Mouse (Mus musculus) G1E-ER4 (cell line): ENCODE measurements around the gene Heatr1. TPM values are rescaled to one million over a fixed set of nuclear protein-coding genes. Genes with fewer than 3 reads are reported as not detected.

ENCODE experiments used
- GATA1 ChIP-seq: IDR thresholded peaks from one replicate; pipeline ENCODE4 v1.8.0; 2012; ENCODE audit warnings: low read length, inconsistent platforms
- polyA plus RNA-seq: library from polyadenylated mRNA; stranded (reverse); fragments of >175 nt; gene quantifications from 2 replicates; pipeline ENCODE4 v1.2.3, GENCODE M21; 2012

The Heatr1 gene
- 18.5 and 76.2 TPM in 2 replicates for polyA plus RNA-seq

DNA sequence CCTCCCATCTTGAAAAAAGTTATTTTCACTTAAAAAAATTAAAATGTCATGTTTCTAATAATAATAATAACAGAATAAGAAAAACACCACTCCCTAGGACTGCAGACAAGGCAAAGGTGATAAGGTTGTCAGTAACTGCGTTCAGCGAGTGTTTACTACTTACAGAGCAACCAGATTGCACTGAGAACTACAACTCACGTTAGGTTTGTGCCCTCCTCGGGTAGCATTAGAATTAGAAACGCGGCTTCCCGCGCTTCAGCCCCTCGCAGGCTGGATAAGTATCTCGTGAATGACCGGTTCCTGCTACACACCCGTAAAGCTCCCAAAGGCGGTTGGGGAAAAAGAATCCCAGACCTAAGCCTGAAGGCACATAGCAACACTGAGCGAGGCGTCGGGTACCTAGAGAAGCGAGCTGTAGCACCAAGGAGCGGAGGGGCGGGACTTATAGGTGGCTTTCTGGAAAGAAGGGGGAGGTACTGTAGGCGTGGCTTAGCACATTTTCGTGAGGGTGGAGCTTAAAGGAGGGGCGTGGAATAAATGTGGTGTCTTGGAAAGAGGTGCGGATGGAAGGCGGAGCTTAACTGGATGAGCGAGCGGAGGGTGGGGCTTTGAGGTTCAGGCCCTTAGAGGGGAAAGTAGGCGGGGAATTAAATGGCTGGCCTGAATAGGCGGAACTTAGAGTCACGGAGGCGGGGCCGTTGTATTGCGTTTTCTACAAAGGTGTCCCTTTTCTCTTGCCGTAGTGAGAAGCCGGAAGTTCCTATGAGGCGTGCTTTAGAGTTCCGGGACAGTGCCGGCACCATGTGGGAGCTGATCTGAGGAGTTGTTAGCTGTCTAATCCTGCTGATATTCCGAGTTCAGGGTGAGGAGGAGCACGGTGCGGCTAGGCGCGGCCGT is at the start of gene Heatr1:
TSS of gene Heatr1 (plus strand) at position 419 of the 897 bp plus-strand sequence.
- TF ChIP-seq GATA1, result no peak

DNA sequence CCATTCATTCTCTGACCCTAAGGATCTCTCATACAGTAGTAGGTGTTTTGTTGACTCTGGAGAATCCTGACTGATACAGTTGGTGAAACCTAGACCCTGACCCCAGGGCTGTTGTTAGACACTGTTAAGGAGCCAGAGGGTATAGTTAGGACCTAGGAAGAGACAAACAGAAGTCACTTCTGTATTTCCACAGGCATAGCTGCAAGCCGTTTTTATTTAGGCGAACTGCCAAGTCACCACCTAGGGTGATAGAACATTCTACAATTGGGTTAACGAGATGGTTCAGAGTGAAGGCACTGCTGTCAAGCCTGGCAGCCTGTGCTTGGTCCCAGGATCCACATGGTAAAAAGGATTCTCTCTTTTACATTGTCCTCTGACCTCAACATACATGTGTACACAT is 48.0 kb upstream of the Heatr1 start:
- TF ChIP-seq GATA1, result no peak

DNA sequence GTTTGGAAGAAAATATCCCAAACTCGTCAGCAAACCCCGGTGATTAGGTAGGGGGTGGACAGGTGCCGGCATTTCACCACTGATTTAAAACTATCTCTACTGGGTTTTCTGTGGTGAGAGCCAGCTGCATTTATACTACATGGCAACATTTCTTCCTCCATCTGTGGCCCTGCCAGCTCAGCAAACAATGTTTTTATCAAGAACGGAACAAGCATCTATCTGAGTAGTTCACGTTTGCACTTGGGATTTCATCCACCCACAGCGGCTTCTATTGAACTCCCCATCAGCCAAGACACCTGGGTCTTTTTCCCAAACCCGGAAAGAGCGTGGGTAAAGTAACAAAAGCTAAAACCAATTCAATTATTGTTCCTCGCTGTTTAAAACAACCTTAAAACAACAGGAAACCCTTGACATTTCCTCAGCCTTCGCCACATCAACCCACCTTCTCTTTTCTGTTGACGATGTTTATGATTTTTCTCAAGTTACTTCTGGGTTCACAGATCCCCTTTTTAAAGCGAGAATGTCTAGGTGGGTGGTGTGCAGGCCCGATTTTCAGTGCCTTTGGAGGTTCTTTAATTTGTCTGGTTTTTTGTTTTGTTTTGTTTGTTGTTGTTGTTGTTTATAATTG is 45.5 kb upstream of the Heatr1 start:
- no peak for TF ChIP-seq GATA1

DNA sequence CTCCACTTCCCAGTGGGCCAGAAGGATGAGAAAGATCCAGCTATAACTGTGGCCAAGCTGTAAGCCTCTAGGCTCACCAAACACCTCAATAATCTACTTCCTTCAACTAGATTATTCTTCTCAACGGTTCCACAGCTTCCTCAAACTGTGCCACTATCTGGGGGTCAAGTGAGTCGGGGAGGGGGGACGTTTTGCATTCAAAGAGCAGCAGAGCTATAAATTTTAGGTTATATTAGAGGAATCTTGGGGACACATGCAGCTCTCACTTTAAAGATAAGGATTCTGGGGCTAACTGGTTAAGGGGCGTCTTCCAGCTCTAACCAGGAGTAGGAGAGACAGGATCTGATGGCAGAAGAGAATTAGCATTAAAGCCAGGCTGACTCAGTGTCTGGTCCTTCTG is 38.6 kb upstream of the Heatr1 start:
- TF ChIP-seq GATA1, result no peak

DNA sequence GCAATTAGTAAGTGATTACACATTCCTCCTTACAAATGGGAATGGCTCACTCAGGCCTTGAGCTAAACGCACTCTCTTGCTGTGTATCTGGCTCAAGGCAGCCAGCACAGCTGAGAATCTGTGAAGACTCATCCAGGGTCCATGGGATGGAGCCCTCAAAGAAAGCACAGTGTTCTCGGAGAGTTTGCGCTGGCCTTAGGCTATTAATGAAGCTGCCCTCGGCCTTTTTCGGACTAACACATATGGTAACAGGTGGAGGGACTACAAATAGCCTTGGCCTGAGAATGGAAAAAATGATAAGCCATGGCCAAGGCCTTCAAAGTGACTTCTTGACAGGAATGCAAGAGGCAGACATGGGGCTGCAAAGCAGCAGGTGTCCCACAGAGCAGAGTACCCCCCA is 37.3 kb upstream of the Heatr1 start:
- TF ChIP-seq GATA1, result no peak

DNA sequence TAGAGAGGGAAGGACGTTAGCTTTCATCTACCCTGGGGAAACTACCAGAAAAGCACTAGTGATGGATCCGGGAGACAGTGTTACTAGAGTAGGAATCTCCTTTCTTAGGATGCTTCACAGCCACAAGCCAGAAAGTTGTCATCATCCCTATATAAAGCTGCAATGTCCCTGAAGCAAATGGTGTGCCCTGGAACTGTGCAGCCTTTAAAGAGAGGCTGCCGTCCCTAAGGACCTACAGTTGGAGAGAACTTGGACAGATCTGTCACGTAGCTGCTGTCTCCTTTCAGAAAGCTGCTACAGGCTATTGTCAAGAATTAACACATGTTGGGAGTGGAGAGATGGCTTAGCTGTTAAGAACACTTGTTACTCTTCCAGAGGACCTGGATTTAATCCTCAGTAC is 33.3 kb upstream of the Heatr1 start:
- TF ChIP-seq GATA1, result no peak

DNA sequence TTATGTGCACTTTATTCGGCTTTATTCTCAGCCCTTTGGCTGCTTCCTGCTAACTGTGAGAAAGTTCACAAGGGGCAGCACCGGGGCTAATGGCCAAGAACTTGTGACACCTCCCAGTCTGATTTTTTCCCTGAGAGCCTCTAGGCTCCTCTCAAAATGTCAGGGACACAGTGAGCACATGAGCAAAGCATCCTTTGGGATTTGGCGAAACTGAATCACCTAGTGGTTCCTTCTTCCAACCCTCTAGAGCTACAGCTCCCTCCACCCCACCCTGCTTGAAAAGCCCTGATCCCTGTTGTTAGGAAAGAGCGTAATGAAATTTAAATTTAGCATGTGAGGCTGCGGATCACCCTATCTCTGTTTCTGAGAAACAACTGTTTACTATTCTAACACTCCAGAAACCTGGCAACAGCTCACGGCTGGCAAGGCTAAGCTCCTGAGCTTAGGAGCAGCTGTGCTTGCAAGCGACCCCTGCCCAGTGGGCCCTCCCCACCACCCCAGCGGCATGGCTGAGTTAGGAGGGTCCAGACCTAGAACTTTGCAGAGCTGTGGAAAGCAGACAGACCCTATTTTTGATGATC is 25.7 kb upstream of the Heatr1 start:
- no peak for TF ChIP-seq GATA1

DNA sequence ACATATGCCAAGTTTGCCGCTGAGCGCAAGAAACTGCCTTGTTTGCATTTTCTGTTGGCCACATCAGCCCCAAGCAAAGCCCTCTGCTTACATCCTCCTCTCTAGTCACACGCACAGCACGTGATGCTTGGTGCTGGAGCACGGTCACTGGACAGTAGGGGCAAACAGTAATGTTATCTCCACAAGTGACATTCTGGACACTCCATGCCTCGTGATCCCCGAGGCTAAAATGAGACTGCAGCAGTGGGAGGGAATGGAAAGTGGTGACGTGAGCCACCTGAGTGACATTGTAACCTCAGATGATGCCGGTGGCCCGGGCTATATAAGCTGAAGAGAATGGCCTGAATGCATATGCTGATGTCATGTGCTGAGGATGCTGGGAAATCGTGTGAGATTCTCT is 24.9 kb upstream of the Heatr1 start:
- TF ChIP-seq GATA1, result no peak

DNA sequence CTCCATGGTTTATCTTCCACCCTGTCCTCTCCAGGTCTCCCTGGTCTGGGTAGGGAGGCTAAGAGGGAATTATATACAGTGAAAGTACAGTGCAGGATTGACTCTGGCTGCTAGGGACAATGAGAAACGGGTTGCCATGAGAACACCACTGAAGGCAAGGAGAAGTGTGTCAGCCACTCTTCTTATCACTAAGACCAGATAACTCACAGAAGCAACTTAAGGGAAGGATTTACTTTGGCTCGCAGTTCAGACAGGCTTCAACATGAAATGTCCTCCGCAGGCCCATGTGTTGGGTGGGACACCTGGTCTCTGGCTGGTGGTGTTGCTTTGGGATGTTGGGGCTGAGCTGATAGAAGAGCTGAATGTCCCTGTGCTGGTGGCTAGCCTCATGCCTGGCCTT is 22.1 kb upstream of the Heatr1 start:
- TF ChIP-seq GATA1, result no peak

DNA sequence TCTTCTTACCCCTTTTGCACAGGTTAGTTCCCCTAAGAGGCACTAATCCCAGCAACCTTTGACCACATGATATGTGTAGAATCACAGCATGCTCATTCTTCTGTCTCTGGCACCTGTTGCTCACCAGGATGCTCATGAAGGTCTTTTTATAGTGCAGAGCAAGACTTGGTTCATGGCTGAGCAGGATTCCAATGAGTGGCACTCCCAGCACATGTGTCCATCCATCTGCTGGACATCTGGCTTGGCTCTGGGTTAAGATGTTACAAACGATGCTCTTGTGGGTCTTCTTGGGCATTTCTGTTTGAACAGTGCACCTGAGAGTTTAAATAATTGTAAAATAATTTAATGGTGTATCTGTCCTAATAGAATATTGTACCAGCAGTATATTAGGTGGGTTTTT is 18.0 kb upstream of the Heatr1 start:
- no peak for TF ChIP-seq GATA1

DNA sequence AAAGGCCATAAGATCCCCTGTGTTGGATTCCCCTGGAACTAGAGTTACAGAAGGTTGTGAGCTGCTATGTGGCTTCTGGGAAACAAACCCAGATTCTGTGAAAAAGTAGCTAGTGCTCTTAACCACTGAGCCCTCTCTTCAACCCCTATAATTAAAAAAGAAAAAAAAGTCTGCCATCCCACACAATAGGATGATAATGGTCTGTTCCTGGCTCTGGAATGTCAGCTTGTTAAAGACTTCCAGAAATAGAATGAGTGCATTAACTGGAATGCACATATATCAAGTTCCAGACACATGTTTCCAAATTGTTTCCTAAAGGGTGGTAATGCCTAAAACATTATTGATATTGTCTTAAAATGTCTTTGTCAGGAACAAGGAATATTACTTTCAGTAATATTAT is 10.0 kb upstream of the Heatr1 start:
- no peak for TF ChIP-seq GATA1

DNA sequence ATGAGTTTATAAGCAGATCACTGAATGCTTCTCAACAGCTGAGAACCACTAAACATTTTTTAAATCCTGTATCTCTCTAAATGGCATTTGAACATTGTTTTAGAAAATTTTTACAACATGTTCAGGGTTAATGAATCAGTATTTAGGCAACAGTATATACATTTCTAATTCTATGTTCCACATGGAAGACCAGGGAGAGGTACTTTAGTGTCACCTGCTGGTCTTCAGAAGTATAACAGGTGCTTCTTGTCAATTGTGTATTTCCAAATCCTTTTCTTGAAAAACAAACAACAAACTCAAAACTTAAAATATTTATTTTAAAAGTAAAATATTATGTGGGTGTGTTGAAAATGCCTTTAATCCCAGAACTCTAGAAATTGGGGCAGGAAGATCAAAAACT is 8.5 kb upstream of the Heatr1 start:
- no peak for TF ChIP-seq GATA1

DNA sequence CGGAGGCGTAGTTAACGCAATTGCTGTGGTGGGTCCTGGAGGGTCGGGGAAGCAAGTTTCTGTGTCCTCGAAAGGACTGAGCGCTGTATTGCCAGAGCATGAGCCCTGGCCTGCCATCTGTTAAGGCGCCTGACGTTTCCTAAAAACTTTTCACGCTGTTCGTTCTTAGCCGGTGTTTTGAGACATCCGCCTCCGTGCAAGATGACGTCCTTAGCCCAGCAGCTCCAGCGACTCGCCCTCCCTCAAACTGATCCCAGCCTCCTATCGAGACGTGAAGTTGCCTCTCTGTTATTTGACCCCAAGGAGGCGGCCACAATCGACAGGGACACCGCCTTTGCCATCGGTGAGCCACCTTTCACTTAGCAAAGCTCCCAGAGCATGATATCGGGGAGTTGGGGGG is 744 bp downstream of the Heatr1 start:
- no peak for TF ChIP-seq GATA1

DNA sequence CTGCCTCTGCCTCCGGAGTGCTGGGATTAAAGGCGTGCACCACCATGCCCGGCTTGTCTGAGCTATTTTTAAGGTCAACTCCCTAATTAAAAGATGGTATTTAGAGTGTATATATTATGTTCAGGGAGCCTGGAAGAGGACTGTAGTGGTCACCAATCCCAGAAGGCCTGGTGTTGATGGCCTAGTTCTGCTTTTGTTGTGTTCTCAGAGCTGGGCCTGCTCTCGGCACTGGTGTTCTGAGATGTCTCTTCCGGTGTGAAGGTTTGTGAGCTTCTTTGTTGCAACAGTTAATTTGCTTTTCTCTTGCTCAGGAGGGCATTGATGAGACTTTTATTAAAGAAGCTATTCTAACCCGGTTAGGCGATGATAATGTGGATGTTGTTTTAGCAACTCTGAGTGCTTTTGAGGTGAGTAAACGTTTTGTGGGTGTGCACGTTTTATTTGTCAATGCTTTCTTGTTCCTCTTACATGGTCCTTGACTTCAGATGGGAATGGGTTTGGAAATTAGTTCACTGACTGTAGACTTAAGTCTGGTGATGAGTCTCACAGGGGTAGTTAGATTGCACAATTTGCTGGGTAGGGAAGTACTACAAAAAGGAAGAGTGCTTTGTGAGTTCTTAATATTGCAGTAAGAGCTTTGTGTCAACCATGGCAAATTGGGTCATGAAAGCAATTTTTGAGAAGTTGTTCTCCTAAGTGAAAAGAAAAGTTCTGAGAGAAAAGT is 13.7 kb downstream of the Heatr1 start:
- no peak for TF ChIP-seq GATA1

DNA sequence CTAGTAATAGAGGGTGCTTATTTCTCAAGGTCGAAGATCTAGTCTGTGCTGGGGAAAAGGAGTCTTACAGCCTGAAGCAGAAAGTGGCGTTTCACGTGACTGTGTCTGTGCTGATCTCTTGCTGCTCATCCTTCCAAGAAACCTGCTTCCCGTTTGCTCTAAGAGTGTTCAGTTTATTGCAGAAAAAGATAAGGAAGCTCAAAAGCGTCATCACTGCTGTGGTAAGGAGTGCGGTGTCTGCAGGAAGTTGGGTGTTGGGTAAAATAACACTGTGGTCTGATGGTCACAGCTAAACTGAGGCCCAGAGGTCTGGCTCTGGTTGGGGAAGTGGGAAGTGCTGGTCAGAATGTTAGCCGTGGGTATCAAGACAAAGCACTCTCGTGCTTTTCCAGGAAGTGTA is 17.2 kb downstream of the Heatr1 start:
- TF ChIP-seq GATA1, result peak; percentile 59

DNA sequence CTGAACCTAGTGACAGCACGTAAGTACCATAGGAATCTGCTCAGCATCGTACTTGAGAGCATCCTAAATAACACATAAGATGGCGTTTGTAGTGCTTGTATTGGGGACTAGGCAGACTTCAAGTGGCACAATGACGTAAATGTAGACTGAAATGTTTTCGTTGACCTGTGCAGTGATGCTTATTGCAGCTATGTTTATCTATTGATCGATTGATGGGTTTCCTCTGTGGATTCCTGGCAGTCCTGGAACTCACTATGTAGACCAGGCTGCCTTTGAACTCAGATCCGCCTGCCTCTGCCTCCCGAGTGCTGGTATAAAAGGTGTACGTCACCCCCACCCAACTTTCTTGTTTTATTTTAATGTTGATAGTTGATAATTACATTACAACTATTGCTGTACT is 25.8 kb downstream of the Heatr1 start:
- TF ChIP-seq GATA1, result no peak

DNA sequence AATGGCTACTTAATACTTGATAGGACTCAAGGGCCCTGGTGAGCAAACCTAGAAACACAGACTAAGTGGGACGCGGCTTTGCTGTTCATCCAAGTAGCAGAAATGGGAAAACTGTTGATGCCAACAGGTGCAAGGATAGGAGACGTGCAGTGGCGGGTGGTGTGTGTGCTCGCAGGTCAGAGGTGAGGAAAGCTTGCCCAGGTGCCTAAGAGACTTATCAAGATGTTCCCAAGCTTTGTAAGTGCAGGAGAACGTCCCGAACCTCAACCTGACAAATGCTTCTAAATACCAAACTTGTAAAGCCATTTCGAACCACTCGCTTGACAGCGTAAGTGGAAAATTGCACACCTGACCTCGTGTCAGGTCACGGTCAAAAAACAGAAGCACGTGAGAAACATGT is 33.7 kb downstream of the Heatr1 start:
- no peak for TF ChIP-seq GATA1
